Comparison of ENCODE assay signal across 16 mouse cellular contexts in genomic region chr6:41103689-41104400, GRCm38 (mm10).
DNase-seq lines count a peak whose midpoint lies in the region; ATAC-seq lines count a peak whose summit lies in the region.
"Had no signal": no experiment of that assay in that cellular context is flagged by ENCODE, and none has a peak within 500 bp of the region (broad histone marks: within the 10 kb centered on the region; RNA-seq: fewer than 3 reads in every experiment).

No protein-coding gene starts in this region.

- no peaks in the 10 kb centered on the region for H3K9me3 ChIP-seq in liver, embryonic 12.5 days (replicated peaks)
- no peaks in the 10 kb centered on the region for H3K9me3 ChIP-seq in hindbrain, embryonic 10.5 days
- no peaks in the 10 kb centered on the region for H3K9me3 ChIP-seq in midbrain, embryonic 14.5 days (ENCODE audit: control insufficient read depth, low read length)
- H3K9me3 ChIP-seq: embryonic facial prominence, embryonic 15.5 days; megakaryocyte, embryonic 14.5 days had no signal

- no peaks in the 10 kb centered on the region for H3K27me3 ChIP-seq in liver, embryonic 12.5 days (replicated peaks)
- H3K27me3 ChIP-seq in hindbrain, embryonic 10.5 days (ENCODE audit: insufficient read depth, poor library complexity, severe bottlenecking): no peaks in the 10 kb centered on the region
- no peaks in the 10 kb centered on the region for H3K27me3 ChIP-seq in midbrain, embryonic 14.5 days (ENCODE audit: control insufficient read depth, insufficient read depth, low read length)
- H3K27me3 ChIP-seq: embryonic facial prominence, embryonic 15.5 days; megakaryocyte, embryonic 14.5 days had no signal

- H3K4me3 ChIP-seq in liver, embryonic 12.5 days: no peak overlapping the region
- H3K4me3 ChIP-seq in hindbrain, embryonic 10.5 days: no peak overlapping the region
- no peak overlapping the region for H3K4me3 ChIP-seq in midbrain, embryonic 14.5 days (replicated peaks; ENCODE audit: low read depth, low read length)
- H3K4me3 ChIP-seq: embryonic facial prominence, embryonic 15.5 days; megakaryocyte, embryonic 14.5 days; myocyte had no signal

- peak overlapping the region; percentile 60; the same call in 1 of the 2 replicates for H3K27ac ChIP-seq in liver, embryonic 12.5 days
- no peak overlapping the region for H3K27ac ChIP-seq in hindbrain, embryonic 10.5 days
- no peak overlapping the region for H3K27ac ChIP-seq in midbrain, embryonic 14.5 days (replicated peaks; ENCODE audit: low read depth, low read length)
- H3K27ac ChIP-seq: embryonic facial prominence, embryonic 15.5 days had no signal

- H3K4me2 ChIP-seq in liver, embryonic 12.5 days: peak overlapping the region; percentile 19
- H3K4me2 ChIP-seq in midbrain, embryonic 14.5 days (ENCODE audit: low read length): no peak overlapping the region
- H3K4me2 ChIP-seq: embryonic facial prominence, embryonic 15.5 days had no signal

- H3K9ac ChIP-seq in liver, embryonic 12.5 days: no peak overlapping the region
- no peak overlapping the region for H3K9ac ChIP-seq in midbrain, embryonic 14.5 days (replicated peaks; ENCODE audit: low read length)
- H3K9ac ChIP-seq: embryonic facial prominence, embryonic 15.5 days had no signal

- DNase-seq in frontal cortex, postnatal 25 days (ENCODE audit: low spot score in 2 of 2): no peak
- peak; percentile 61 for DNase-seq in CD4-positive helper T cell, adult 2 months (ENCODE audit: low read depth, low spot score)
- DNase-seq in frontal cortex, adult 2 months (ENCODE audit: extremely low spot score in 1 of 2, low spot score in 1 of 2): peak; percentile 77 to 78
- no peak for DNase-seq in hindbrain, embryonic 10.5 days (ENCODE audit: low spot score)
- DNase-seq in urinary bladder, postnatal 4 days (ENCODE audit: low spot score in 2 of 2): no peak
- DNase-seq in midbrain, embryonic 14.5 days: no peak
- DNase-seq: cerebellum, postnatal 36 days; heart, postnatal 36 days; kidney, adult 2 months; lung, adult 2 months had no signal

- H3K36me3 ChIP-seq in liver, embryonic 12.5 days: no peaks in the 10 kb centered on the region
- no peaks in the 10 kb centered on the region for H3K36me3 ChIP-seq in hindbrain, embryonic 10.5 days
- no peaks in the 10 kb centered on the region for H3K36me3 ChIP-seq in midbrain, embryonic 14.5 days (ENCODE audit: control insufficient read depth, insufficient read depth, low read length)
- H3K36me3 ChIP-seq: embryonic facial prominence, embryonic 15.5 days had no signal

- ATAC-seq in frontal cortex, adult (ENCODE audit: low TSS enrichment): peak; percentile 96
- peak; percentile 99 for ATAC-seq in liver, embryonic 12.5 days
- no peak for ATAC-seq in midbrain, embryonic 14.5 days (ENCODE audit: low FRiP score, low TSS enrichment)
- ATAC-seq: forebrain, embryonic 16.5 days had no signal

- peaks cover 34% of the 10 kb centered on the region for H3K4me1 ChIP-seq in liver, embryonic 12.5 days
- no peaks in the 10 kb centered on the region for H3K4me1 ChIP-seq in hindbrain, embryonic 10.5 days (replicated peaks)
- H3K4me1 ChIP-seq in midbrain, embryonic 14.5 days (ENCODE audit: control insufficient read depth, insufficient read depth, low read length): no peaks in the 10 kb centered on the region
- H3K4me1 ChIP-seq: embryonic facial prominence, embryonic 15.5 days had no signal

- 30% methylated on average over 6 of the region's 6 CpGs for WGBS in liver, embryonic 12.5 days (ENCODE audit: insufficient replicate concordance)
- WGBS in hindbrain, embryonic 10.5 days: 83% methylated on average over 6 of the region's 6 CpGs
- WGBS in midbrain, embryonic 14.5 days: 86% methylated on average over 6 of the region's 6 CpGs

Comparison
In these comparisons a context has a peak if more than half of its experiments do, and no peak if none do; other contexts are left out.
1. DNase-seq: peak in CD4-positive helper T cell, adult 2 months (single experiment) and frontal cortex, adult 2 months (2 of 2); none in frontal cortex, postnatal 25 days (0 of 2), hindbrain, embryonic 10.5 days (single experiment), urinary bladder, postnatal 4 days (0 of 2) and midbrain, embryonic 14.5 days (single experiment).